Mouse (Mus musculus) adrenal gland, postnatal 36 days (tissue): ENCODE results near the gene Golph3l. TPM values are rescaled to one million over a fixed set of nuclear protein-coding genes. Genes with fewer than 3 reads are reported as not detected.

ENCODE experiments used
- DNase-seq, 2 experiments: peaks; one replicate each; pipeline ENCODE4 v3.0.0; 2021; ENCODE audit warnings: mixed read lengths in 1 of 2
- total RNA-seq, 2 experiments: library from RNA; stranded (reverse); gene quantifications; 2 replicates each; pipeline ENCODE4 v1.2.3; 2021

The Golph3l gene
- total RNA-seq, 2 experiments from 2014 or later, result 40.6 to 53.7 TPM

DNA sequence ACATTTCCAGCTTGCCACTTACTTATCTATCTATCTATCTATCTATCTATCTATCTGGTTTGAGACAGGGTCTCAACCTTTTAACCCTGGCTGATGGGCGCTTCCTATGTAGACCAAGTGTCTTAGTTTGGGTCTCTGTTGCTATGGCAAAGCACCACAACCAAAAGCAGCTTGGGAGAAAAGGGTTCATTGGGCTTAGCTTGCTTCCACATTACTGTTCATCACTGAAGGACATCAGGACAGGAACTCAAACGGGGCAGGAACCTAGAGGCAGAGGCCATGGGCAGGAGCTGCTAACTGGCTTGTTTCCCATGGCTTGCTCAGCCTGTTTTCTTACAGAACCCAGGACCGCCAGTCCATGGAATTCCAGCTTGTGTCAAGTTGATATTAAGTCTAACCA lies 68.4 kb downstream of the Golph3l start:
- DNase-seq, result no peak

GRCm38 (mm10) chr3:95657711-95658110 lies 69.0 kb downstream of the Golph3l start:
- DNase-seq, result no peak

- DNase-seq, result peak; percentile 97 to 98
Measured at GRCm38 (mm10) chr3:95658236-95658867, 69.6 kb downstream of the Golph3l start, which contains the start of gene Mcl1. TSS of gene Mcl1 (plus strand) at chr3:95658788.

DNA sequence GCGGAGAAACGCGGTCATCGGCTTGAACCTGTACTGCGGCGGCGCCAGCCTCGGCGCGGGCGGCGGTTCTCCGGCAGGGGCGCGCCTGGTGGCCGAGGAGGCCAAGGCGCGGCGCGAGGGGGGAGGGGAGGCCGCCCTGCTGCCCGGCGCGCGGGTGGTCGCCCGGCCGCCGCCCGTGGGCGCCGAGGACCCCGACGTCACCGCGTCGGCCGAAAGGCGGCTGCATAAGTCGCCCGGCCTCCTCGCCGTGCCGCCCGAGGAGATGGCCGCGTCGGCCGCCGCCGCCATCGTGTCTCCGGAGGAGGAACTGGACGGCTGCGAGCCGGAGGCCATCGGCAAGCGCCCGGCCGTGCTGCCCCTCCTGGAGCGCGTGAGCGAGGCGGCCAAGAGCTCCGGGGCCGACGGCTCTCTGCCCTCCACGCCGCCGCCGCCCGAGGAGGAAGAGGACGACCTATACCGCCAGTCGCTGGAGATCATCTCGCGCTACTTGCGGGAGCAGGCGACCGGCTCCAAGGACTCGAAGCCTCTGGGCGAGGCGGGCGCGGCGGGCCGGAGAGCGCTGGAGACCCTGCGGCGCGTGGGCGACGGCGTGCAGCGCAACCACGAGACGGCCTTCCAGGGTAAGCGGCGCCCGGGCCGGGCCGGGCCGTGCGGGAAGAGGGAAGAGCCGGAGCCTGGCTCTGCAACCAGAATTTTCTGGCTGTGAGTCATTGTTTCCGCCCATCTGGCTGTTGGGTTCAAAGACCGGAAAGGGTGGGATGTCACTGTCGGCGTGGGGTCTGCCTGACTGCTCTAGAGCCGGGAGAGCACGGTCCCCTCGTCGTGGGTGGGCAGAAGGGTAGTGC lies 70.4 kb downstream of the Golph3l start:
- peak; percentile 81 to 83 for DNase-seq

- DNase-seq, result no peak
Measured at GRCm38 (mm10) chr3:95659948-95660347, 71.2 kb downstream of the Golph3l start.

DNA sequence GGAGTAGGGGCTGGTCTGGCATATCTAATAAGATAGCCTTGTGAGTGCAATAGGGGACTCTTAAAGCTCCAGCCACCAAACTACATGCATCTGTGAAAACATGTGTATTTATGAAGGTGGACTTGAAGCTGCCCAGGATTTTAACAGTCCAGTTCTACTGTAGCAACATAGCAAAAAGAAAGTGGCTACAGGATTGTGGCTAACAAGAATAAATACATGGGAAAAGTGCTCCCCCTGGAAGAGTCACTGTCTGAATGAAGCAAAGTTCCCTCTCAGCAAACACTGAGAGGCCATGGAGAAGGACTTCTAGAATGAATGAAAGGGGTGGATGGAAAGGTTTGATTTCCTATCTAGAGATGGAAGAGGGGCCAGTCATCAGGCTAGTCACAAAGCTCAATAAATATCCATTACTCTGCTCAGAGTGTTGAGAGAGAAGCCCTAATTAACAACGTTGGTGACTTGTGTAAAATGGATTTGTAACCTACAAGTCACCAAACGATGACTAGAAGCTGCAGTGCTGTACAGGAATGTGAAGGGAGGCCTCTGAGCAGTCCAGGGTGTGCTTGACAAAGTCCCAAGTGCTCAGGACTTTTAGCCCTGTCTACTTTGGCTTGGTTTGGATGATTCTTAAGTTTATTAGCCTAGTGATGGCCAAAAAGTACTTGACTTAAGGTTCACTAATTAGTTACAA lies 72.2 kb downstream of the Golph3l start:
- no peak for DNase-seq

DNA sequence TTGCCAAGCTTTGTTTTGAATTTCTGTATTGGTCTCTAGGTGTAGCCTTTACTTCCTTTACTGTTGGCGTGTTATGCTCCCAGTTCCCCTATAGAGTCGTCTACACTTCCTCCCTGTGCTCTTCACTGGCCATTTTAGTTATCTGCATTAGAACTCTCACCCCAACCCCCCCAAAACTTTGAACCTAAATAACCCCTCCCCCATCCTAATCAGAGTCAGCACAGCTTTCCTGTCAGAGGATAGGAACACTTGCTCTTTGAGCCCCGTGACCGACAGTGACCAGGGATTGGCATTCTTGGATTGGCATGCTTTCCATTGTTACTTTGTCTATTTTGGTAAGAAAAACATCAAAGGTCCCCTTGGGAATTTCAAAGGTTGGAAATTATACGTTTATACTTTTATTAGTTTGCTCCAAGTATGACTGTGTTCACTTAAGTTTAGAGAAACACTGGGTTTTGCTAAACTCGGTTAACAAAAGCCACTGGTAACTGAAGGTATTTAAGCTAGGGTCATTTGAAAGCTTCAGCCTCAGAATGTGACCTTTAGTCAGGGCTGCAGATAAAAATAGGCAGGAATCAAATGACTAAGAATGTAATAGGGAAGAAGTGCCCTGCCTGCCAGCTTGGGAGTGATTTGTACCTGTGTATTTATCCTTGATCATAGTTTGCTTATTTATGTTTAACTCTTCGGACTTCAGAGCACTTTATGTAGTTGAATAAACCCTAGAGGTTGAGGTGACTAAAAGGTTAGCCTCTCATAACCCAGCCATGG lies 73.4 kb downstream of the Golph3l start:
- DNase-seq, result no peak

DNA sequence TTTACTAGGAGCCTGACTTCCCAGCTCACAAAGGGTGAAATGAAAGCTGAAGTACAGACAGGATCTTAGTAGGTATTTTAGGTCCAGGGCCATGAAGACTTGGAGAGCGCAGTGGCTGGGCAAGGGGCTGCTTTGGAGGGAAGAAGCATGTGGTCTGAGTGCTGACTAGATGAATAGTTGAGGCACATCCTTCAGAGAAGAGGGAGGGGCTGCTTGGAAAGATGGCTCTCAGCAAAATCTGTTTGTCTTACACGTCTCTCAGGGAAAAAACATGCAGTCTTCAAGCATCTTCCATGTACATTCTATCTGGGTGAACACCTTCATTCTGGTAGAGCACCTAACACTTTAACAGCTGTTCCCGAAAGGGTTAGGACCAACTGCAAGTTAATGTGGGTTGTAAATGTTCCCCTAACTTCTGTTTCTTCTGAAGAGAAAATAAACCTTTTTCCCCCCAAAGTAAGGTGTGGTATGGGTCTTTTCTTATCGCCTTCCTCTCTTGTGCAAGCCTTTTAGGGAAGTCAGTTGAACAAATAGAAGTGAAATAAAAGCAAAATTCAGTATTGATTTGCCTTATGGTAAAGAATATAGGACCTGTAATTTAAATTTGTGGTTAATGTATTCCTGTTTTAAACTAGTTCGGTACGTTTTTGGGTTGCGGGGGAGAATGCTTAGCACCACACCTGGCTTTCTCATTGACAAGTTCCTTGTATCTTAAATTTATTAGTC lies 74.2 kb downstream of the Golph3l start:
- no peak for DNase-seq

- DNase-seq, result no peak
Measured at GRCm38 (mm10) chr3:95663486-95663885, 74.8 kb downstream of the Golph3l start.

GRCm38 (mm10) chr3:95663969-95664608 lies 75.4 kb downstream of the Golph3l start:
- no peak for DNase-seq

GRCm38 (mm10) chr3:95664940-95665352 lies 76.2 kb downstream of the Golph3l start:
- no peak for DNase-seq

DNA sequence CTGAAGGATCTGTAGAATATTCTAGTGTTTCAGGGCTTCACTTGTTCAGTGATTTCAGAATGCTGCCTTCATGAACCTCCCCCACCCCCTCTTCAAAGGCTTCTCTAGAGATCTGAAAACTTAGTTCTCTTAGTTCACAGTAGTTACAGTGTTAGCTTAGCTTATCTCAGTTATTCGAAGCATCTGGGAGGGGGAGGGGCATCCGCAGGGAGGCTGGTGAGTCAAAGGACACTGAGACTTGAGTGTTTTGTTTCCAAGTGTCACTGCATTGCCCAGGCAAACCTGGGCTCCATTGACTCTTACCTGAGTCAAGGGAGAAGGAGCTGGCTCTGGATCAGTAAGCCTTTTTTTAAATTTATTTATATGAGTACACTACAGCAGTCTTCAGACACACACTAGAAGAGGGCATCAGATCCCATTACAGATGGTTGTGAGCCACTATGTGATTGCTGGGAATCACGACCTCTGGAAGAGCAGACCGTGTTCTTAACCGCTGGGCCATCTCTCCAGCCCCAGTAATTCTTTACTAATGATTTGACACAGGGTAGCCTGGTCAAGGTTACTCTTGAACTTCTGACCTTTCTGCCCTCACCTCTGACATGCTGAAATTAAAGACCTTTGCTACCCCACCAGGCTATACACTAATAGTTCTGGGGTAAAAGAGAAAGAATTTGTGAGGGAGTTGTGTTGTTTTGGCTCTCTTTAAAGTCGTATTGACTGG lies 77.5 kb downstream of the Golph3l start:
- peak; percentile 84 to 90 for DNase-seq

DNA sequence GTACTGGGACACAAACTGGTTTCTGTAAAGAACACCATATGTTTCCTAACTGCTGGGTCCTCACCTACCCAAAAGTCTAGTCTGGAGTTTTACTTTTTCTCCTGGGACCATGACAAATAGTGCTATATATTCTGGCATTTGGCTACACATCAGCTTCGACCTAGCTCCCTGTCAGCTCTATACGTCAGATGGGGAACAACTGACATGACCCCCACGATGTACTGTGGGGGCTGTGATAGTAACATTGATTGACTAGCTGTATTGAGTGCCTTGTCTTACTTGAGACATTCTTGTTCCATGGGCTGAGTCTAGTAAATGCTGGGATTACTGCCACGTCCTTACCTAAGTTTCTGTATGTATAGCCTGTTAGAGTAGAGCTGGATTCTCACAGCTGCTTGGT lies 78.8 kb downstream of the Golph3l start:
- DNase-seq, result no peak

GRCm38 (mm10) chr3:95668026-95668425 lies 79.3 kb downstream of the Golph3l start:
- peak; percentile 79 to 82 for DNase-seq

Other genes with a start within 250 kb of the Golph3l start
- gene Setdb1, start 231.7 kb upstream of the Golph3l start, total RNA-seq, result 10 to 100 TPM; 25.9 to 29.7 TPM
- not detected for gene 4930558C23Rik, start 186.1 kb upstream of the Golph3l start, total RNA-seq
- gene Arnt, start 154.5 kb upstream of the Golph3l start, total RNA-seq, result 10 to 100 TPM; 63.5 to 68.0 TPM
- 1 to 10 TPM; 7.2 to 9.0 TPM for gene Ctsk, start 89.7 kb upstream of the Golph3l start, total RNA-seq
- 10 to 100 TPM; 35.2 to 65.5 TPM for gene Ctss, start 62.1 kb upstream of the Golph3l start, total RNA-seq
- not detected for gene Hormad1, start 29.3 kb upstream of the Golph3l start, total RNA-seq
- 100 to 1,000 TPM in 1 of 2 experiments, 10 to 100 TPM in 1; 83.6 to 107 TPM for gene Ensa, start 36.1 kb downstream of the Golph3l start, total RNA-seq
- gene Mcl1, start 69.9 kb downstream of the Golph3l start, total RNA-seq, result 100 to 1,000 TPM; 199 to 227 TPM
- gene Adamtsl4, start 99.0 kb downstream of the Golph3l start, total RNA-seq, result 10 to 100 TPM in 1 of 2 experiments, 1 to 10 TPM in 1; 6.5 to 11.1 TPM
- gene Ecm1, start 150.6 kb downstream of the Golph3l start, total RNA-seq, result 100 to 1,000 TPM; 428 to 676 TPM
- gene Tars2, start 171.3 kb downstream of the Golph3l start, total RNA-seq, result 10 to 100 TPM; 49.3 to 54.1 TPM
- 10 to 100 TPM; 50.9 to 56.0 TPM for gene Rprd2, start 229.9 kb downstream of the Golph3l start, total RNA-seq